Mouse (Mus musculus): ENCODE data around the gene Gins1. TPM values are rescaled to one million over a fixed set of nuclear protein-coding genes. Genes with fewer than 3 reads are reported as not detected.
A peak's percentile ranks its signal among the peaks of the same experiment; 100 is the strongest.
"Not testable (repeated sequence)": the region's sequence is repeated elsewhere in the genome, so short reads cannot be mapped to it uniquely, and the experiment has no call there.

Gins1 gene
- polyA plus RNA-seq, 1 experiment from 2014 or later = 7.0 TPM

- H3K36me3 ChIP-seq (ENCODE audit: inconsistent target) = no peaks in the 10 kb centered on the region
- 100% methylated on average over 3 of the region's 3 CpGs for WGBS (ENCODE audit: missing documents)
- H3K27ac ChIP-seq = peak overlapping the region; percentile 93
- H3K79me2 ChIP-seq (ENCODE audit: inconsistent target) = no peaks in the 10 kb centered on the region
- no peak overlapping the region for H3K4me3 ChIP-seq (ENCODE audit: inconsistent target)
Observed at GRCm38 (mm10) chr2:150923026-150923425, 17.8 kb downstream of the Gins1 start.

- H3K4me3 ChIP-seq (ENCODE audit: inconsistent target) = no peak overlapping the region
- H3K36me3 ChIP-seq (ENCODE audit: inconsistent target) = no peaks in the 10 kb centered on the region
- H3K79me2 ChIP-seq (ENCODE audit: inconsistent target) = no peaks in the 10 kb centered on the region
- peak overlapping the region; percentile 93; the same call in 1 of the 2 replicates for H3K27ac ChIP-seq
- 89% methylated on average over 7 of the region's 7 CpGs for WGBS (ENCODE audit: missing documents)
Observed at GRCm38 (mm10) chr2:150923505-150923904, 18.3 kb downstream of the Gins1 start.

- H3K4me3 ChIP-seq (ENCODE audit: inconsistent target) = no peak overlapping the region
- 93% methylated on average over 11 of the region's 11 CpGs for WGBS (ENCODE audit: missing documents)
- no peak overlapping the region for H3K27ac ChIP-seq
- no peaks in the 10 kb centered on the region for H3K79me2 ChIP-seq (ENCODE audit: inconsistent target)
- no peaks in the 10 kb centered on the region for H3K36me3 ChIP-seq (ENCODE audit: inconsistent target)
Observed at GRCm38 (mm10) chr2:150927038-150927720, 22.0 kb downstream of the Gins1 start.

DNA sequence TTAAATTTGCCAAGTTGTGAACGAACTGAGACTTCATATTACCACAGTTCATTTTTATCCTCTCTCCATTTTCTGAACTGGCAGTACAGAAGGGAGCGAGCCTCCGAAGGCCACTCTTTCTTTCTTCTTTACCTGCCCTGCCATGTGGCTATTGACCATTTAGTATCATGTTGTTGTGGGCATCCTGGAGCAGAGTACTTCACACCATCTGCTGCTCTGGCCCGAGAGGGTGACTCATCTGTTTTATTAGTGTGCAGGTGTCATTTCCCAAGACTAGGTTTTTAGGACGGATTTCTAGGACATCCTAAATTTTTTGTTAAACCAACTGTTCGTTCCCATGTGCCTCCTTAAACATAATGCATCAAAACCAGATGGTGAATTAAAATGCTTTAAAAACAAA is 24.0 kb downstream of the Gins1 start:
- Histone ChIP-seq H3K79me2 (ENCODE audit: inconsistent target) (no peaks in the 10 kb centered on the region), H3K27ac (no peak overlapping the region), H3K4me3 (ENCODE audit: inconsistent target) (no peak overlapping the region), H3K36me3 (ENCODE audit: inconsistent target) (no peaks in the 10 kb centered on the region)
- WGBS (ENCODE audit: missing documents) = 85% methylated on average over 6 of the region's 6 CpGs

DNA sequence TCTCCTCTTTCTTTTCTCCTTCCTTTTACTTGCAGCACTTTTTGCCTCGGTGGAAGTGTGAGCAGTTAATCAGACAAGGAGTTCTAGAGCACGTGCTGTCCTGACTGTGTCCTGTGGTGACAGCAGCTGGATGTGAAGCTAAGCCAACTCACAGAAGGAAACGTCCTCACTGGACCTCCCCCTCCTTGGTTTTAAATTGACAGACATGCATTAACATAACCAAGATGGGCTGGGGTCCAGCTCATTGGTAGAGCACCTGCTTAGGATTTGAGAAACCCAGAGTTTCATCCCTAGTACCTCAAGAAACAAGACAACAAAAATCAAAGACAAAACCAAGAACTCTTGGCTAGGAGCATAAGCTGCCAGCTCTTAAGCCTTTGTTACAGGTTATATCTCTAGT is 25.6 kb downstream of the Gins1 start:
- Histone ChIP-seq H3K4me3 (ENCODE audit: inconsistent target) (no peak overlapping the region), H3K36me3 (ENCODE audit: inconsistent target) (no peaks in the 10 kb centered on the region), H3K79me2 (ENCODE audit: inconsistent target) (no peaks in the 10 kb centered on the region), H3K27ac (no peak overlapping the region)
- WGBS (ENCODE audit: missing documents) = 86% methylated on average over 3 of the region's 3 CpGs

- H3K27ac ChIP-seq = no peak overlapping the region
- no peaks in the 10 kb centered on the region for H3K79me2 ChIP-seq (ENCODE audit: inconsistent target)
- no peaks in the 10 kb centered on the region for H3K36me3 ChIP-seq (ENCODE audit: inconsistent target)
- WGBS (ENCODE audit: missing documents) = 97% methylated on average over 13 of the region's 19 CpGs
- H3K4me3 ChIP-seq (ENCODE audit: inconsistent target) = no peak overlapping the region
Observed at GRCm38 (mm10) chr2:150933482-150933881, 28.3 kb downstream of the Gins1 start.

- Histone ChIP-seq H3K36me3 (ENCODE audit: inconsistent target) (no peaks in the 10 kb centered on the region), H3K79me2 (ENCODE audit: inconsistent target) (no peaks in the 10 kb centered on the region), H3K4me3 (ENCODE audit: inconsistent target) (no peak overlapping the region), H3K27ac (no peak overlapping the region)
- 98% methylated on average over 4 of the region's 4 CpGs for WGBS (ENCODE audit: missing documents)
Observed at GRCm38 (mm10) chr2:150934659-150935058, 29.5 kb downstream of the Gins1 start.

DNA sequence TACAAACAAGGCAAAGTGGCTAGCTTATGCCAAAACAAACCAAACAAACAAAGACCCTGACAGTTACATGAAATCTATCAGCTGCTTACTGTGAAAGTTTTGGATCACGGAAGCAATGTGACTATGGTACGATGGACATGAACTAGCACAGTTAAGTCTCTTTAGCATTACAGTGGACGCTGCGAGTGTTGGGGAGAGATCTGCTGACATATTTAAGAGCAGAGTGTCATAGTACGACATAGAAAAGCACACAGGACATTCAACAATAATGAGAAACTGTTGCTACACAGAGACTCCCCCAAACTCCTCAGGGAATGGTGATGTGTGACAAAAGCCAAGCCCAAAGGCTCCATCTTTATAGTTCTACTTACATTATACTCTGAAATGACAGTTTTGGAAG is 38.8 kb downstream of the Gins1 start:
- Histone ChIP-seq H3K36me3 (ENCODE audit: inconsistent target) (no peaks in the 10 kb centered on the region), H3K27ac (no peak overlapping the region), H3K4me3 (ENCODE audit: inconsistent target) (no peak overlapping the region), H3K79me2 (ENCODE audit: inconsistent target) (no peaks in the 10 kb centered on the region)
- WGBS (ENCODE audit: missing documents) = 98% methylated on average over 5 of the region's 5 CpGs

DNA sequence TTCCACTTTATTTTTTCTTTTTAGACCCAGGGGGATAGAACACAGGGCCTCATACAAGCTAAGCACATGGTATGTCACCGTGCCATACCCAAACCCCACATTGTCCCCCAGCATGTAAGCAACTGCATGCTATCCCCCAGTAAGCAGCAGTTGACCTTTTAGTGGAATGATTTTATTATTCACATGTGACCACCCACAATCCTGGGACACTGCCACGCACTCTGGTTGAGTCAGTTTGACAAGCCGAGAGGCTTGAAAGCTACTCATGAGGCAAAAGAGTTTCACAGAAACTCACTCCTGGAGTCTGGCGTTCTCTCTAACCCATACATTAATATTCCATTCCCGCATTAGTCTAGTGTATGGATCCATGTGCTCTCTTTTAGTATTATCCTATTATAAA is 42.1 kb downstream of the Gins1 start:
- not testable (repeated sequence) for H3K36me3 ChIP-seq (ENCODE audit: inconsistent target); H3K4me3 ChIP-seq (ENCODE audit: inconsistent target); H3K27ac ChIP-seq; H3K79me2 ChIP-seq (ENCODE audit: inconsistent target)
- 95% methylated on average over 4 of the region's 5 CpGs for WGBS (ENCODE audit: missing documents)

GRCm38 (mm10) chr2:150947880-150948611 is 42.8 kb downstream of the Gins1 start:
- not testable (repeated sequence) for H3K36me3 ChIP-seq (ENCODE audit: inconsistent target); H3K4me3 ChIP-seq (ENCODE audit: inconsistent target); H3K27ac ChIP-seq; H3K79me2 ChIP-seq (ENCODE audit: inconsistent target)
- WGBS (ENCODE audit: missing documents) = 95% methylated on average over 12 of the region's 12 CpGs

DNA sequence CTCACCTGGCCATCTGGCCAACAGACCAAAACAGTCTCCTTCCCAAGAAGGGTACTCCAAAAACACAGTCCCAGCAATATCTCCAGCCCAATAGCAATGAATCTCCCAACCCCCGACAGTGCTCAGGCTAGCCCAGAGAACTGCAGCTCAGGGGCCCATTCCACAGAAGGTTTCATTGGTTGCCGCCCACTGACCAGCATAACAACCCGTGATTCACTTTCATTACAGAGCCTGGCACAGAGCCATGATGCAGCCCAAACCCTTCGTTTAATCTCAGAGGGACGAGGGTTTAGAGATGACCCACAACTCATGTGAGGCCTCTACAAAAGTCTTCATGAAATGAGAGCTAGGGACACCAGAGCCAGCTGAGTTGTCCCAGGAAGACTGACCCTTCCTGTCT is 43.6 kb downstream of the Gins1 start:
- H3K79me2 ChIP-seq (ENCODE audit: inconsistent target) = no peaks in the 10 kb centered on the region
- WGBS (ENCODE audit: missing documents) = 90% methylated on average over 5 of the region's 5 CpGs
- no peaks in the 10 kb centered on the region for H3K36me3 ChIP-seq (ENCODE audit: inconsistent target)
- H3K4me3 ChIP-seq (ENCODE audit: inconsistent target) = no peak overlapping the region
- H3K27ac ChIP-seq = no peak overlapping the region

GRCm38 (mm10) chr2:150949652-150950051 is 44.5 kb downstream of the Gins1 start:
- Histone ChIP-seq H3K27ac (no peak overlapping the region), H3K79me2 (ENCODE audit: inconsistent target) (no peaks in the 10 kb centered on the region), H3K4me3 (ENCODE audit: inconsistent target) (no peak overlapping the region), H3K36me3 (ENCODE audit: inconsistent target) (no peaks in the 10 kb centered on the region)
- WGBS (ENCODE audit: missing documents) = 91% methylated on average over 3 of the region's 3 CpGs

GRCm38 (mm10) chr2:150950056-150950455 is 44.9 kb downstream of the Gins1 start:
- Histone ChIP-seq H3K27ac (no peak overlapping the region), H3K79me2 (ENCODE audit: inconsistent target) (no peaks in the 10 kb centered on the region), H3K4me3 (ENCODE audit: inconsistent target) (no peak overlapping the region), H3K36me3 (ENCODE audit: inconsistent target) (no peaks in the 10 kb centered on the region)
- WGBS (ENCODE audit: missing documents) = 91% methylated on average over 6 of the region's 6 CpGs

DNA sequence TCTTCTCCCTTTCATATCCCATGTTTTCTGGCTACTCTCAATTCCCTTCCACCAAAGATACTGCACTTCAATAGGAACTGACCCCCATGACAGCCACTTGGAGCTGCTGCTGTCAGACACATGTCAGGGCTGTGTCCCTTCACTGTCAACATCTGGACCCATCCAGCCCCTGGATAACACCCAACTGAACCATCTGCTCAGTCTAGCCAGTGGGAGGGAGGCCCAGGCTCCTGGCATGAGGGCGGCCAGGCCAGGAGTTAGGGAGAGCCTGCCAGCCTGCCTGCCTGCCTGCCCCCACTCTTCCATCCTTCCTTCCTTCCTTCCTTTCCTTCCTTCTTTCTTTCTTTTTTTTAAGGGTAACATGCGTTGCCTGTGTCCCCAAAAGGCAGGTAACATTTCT is 46.0 kb downstream of the Gins1 start:
- Histone ChIP-seq H3K36me3 (ENCODE audit: inconsistent target) (no peaks in the 10 kb centered on the region), H3K27ac (no peak overlapping the region), H3K79me2 (ENCODE audit: inconsistent target) (no peaks in the 10 kb centered on the region), H3K4me3 (ENCODE audit: inconsistent target) (no peak overlapping the region)
- 85% methylated on average over 2 of the region's 2 CpGs for WGBS (ENCODE audit: missing documents)

DNA sequence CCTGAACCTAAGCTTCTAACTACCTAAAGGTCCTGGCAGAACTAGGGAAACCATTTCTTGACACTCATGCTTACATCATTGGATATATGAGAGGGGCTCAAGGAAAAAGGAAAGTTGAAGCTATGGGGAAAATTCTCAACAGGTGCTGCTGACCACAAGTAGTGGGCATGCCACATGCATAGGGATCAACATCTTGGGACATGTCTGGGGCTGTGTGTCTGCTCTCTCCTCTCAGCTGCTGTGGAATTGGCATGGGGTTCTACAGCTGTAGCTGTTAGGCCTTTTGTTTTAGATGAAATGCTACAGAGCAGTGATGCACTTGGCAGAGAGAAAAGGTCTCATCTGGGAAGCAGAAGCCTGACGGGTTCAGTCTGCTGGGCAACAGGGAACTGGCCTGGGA is 50.7 kb downstream of the Gins1 start:
- H3K36me3 ChIP-seq (ENCODE audit: inconsistent target) = no peaks in the 10 kb centered on the region
- H3K79me2 ChIP-seq (ENCODE audit: inconsistent target) = no peaks in the 10 kb centered on the region
- 87% methylated on average over 1 of the region's 1 CpGs for WGBS (ENCODE audit: missing documents)
- no peak overlapping the region for H3K27ac ChIP-seq
- no peak overlapping the region for H3K4me3 ChIP-seq (ENCODE audit: inconsistent target)

All from macrophage (primary cell).